Mouse (Mus musculus) brain, embryonic 14.5 days (tissue): ENCODE data around the gene Cdnf. TPM values are rescaled to one million over a fixed set of nuclear protein-coding genes. Genes with fewer than 3 reads are reported as not detected.

Experiments used
- DNase-seq: peaks from one replicate; pipeline ENCODE4 v3.0.0-alpha.2; 2011; ENCODE audit warnings: low read depth
- CTCF ChIP-seq: fragments of 200-500 bp; IDR thresholded peaks from 2 replicates; pipeline ENCODE4 v1.5.1; 2012; ENCODE audit warnings: inconsistent platforms, mild to moderate bottlenecking, moderate library complexity, borderline replicate concordance; ENCODE audit not compliant: insufficient read depth, insufficient read length; ENCODE audit errors: extremely low read depth
- POLR2A ChIP-seq: fragments of 200-500 bp; IDR thresholded peaks from 2 replicates; pipeline ENCODE4 v1.6.1; 2012; ENCODE audit warnings: mild to moderate bottlenecking, inconsistent platforms, borderline replicate concordance; ENCODE audit not compliant: poor library complexity, insufficient read depth, insufficient read length, severe bottlenecking; ENCODE audit errors: extremely low read depth
- polyA plus RNA-seq: library from polyadenylated mRNA; depleted of rRNA; stranded (reverse); fragments of >200 nt; gene quantifications from 2 replicates; pipeline ENCODE4 v1.2.3, GENCODE M21; 2012; rRNA removed

The Cdnf gene
- polyA plus RNA-seq, 1 experiment: 0.33 TPM

GRCm38 (mm10) chr2:3541307-3542079, 28.7 kb downstream of the Cdnf start:
- TF ChIP-seq CTCF (no peak), POLR2A (no peak)
- no peak for DNase-seq

- no peak for TF ChIP-seq CTCF
- TF ChIP-seq POLR2A: no peak
- no peak for DNase-seq
These were observed 33.2 kb downstream of the Cdnf start for GRCm38 (mm10) chr2:3546055-3546454.

- peak; percentile 81 for DNase-seq
- peak; percentile 92 for TF ChIP-seq CTCF
- no peak for TF ChIP-seq POLR2A
These were observed 33.8 kb downstream of the Cdnf start for GRCm38 (mm10) chr2:3546588-3546987.

- peak; percentile 8 for DNase-seq
- TF ChIP-seq CTCF (no peak), POLR2A (no peak)
These were observed 57.4 kb downstream of the Cdnf start, which contains the start of gene Fam107b for GRCm38 (mm10) chr2:3570186-3570585. TSS of gene Fam107b (plus strand) at chr2:3570488.

GRCm38 (mm10) chr2:3570606-3571005, 57.8 kb downstream of the Cdnf start:
- TF ChIP-seq CTCF (no peak), POLR2A (no peak)

GRCm38 (mm10) chr2:3573883-3574282, 61.1 kb downstream of the Cdnf start:
- no peak for DNase-seq
- TF ChIP-seq CTCF: no peak
- no peak for TF ChIP-seq POLR2A

More at GRCm38 (mm10) chr2:3570606-3571005, 57.8 kb downstream of the Cdnf start:
- DNase-seq: no peak

- no peak for TF ChIP-seq CTCF
- TF ChIP-seq POLR2A: no peak
- peak; percentile 54 for DNase-seq
These were observed 62.3 kb downstream of the Cdnf start for GRCm38 (mm10) chr2:3575140-3575539.

Other genes with a start within 250 kb of the Cdnf start
- gene Nmt2, start 228.8 kb upstream of the Cdnf start, polyA plus RNA-seq: 32.8 and 44.0 TPM in 2 replicates
- 9.1 and 13.1 TPM in 2 replicates for gene Rpp38, start 180.4 kb upstream of the Cdnf start, polyA plus RNA-seq
- 0.93 and 1.3 TPM in 2 replicates for gene Acbd7, start 176.9 kb upstream of the Cdnf start, polyA plus RNA-seq
- gene Olah, start 115.8 kb upstream of the Cdnf start, polyA plus RNA-seq: 0.04 TPM in 1 of 2 replicates, not detected in the other
- gene Meig1, start 90.4 kb upstream of the Cdnf start, polyA plus RNA-seq: 0.72 and 3.0 TPM in 2 replicates
- 13.0 and 14.9 TPM in 2 replicates for gene Dclre1c, start 88.9 kb upstream of the Cdnf start, polyA plus RNA-seq
- gene Suv39h2, start 38.0 kb upstream of the Cdnf start, polyA plus RNA-seq: 8.1 and 11.4 TPM in 2 replicates
- 6.3 and 8.1 TPM in 2 replicates for gene Gm45902, start 240 bp upstream of the Cdnf start, polyA plus RNA-seq
- gene Hspa14, start 216 bp upstream of the Cdnf start, polyA plus RNA-seq: 56.8 and 69.5 TPM in 2 replicates
- gene Fam107b, start 57.5 kb downstream of the Cdnf start, polyA plus RNA-seq: 33.9 and 37.2 TPM in 2 replicates